Mouse (Mus musculus) hematopoietic stem cell, adult 5-6 weeks (primary cell): ENCODE measurements around the gene Tmod2. TPM values are rescaled to one million over a fixed set of nuclear protein-coding genes. Genes with fewer than 3 reads are reported as not detected.
A peak's percentile ranks its signal among the peaks of the same experiment; 100 is the strongest.
"Not testable (repeated sequence)": the region's sequence is repeated elsewhere in the genome, so short reads cannot be mapped to it uniquely, and the experiment has no call there.

Experiments used
- ATAC-seq, 2 experiments: fragments of 125-278 bp in 1 of 2; replicated peaks in 1 of 2; 2 replicates each; pipeline ENCODE4 v1.8.0; 2016 to 2017; ENCODE audit warnings: inconsistent platforms in 2 of 2, mild to moderate bottlenecking in 2 of 2, moderate number of reproducible peaks in 2 of 2, low read depth in 1 of 2, moderate TSS enrichment in 1 of 2; ENCODE audit not compliant: low FRiP score in 2 of 2, poor library complexity in 2 of 2, severe bottlenecking in 2 of 2, insufficient read depth in 1 of 2, low TSS enrichment in 1 of 2
- total RNA-seq: library from RNA; stranded (forward); fragments of 172-1452, 232-1000 nt; gene quantifications from 2 replicates; pipeline ENCODE4 v1.2.3, GENCODE M21; 2017

The Tmod2 gene
- total RNA-seq, 1 experiment from 2014 or later: not detected

- ATAC-seq: no peak
Observed at GRCm38 (mm10) chr9:75563176-75563575, 47.9 kb downstream of the Tmod2 start.

DNA sequence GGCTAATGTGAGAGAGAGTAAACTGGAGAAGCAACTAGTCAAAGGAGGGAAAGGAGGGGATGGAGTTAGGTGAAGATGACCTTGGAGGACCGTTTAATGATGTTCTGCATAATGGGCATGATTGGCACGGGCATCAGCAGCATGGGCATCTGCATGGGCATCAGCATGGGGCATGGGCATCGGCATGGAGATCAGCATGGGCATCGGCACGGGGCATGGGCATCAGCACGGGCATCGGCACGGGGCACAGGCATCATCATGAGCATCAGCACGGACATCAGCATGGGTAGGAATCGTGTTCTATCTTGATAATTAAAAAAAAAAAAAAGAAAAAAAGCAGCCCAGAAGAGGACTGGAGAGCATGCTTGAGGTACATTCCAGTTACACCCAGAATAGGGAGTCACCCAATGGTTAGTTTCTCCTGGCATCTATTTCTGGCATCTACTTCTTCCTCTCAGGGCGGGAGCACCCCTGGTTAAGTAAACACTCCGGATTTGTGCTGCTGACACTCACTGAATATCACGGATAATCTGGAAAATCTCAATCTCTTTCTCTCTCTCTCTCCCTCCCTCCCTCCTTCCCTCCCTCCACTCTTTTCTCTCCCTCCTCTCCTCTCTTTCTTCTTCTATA, 50.0 kb downstream of the Tmod2 start:
- no peak for ATAC-seq

DNA sequence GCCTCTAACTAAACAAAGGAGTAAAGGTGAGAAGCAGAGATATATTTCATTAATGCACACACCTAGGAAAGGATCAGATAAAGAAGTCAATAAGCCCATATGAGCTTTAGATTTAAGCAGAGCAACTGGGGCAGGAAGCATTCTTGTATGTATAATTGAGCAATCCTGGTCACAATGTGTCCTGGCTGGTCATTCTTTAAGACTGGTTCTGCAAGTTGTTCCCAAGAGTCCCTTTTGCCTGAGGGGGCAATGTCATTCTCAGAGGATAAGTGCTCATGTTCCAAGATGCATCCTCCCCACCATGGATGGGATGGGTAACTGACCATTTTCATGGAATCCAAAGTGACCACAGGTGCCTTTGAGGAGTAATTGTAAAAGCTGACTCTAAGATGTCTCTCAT, 50.8 kb downstream of the Tmod2 start:
- no peak for ATAC-seq

- peak; percentile 94 to 95 for ATAC-seq
Observed at GRCm38 (mm10) chr9:75559512-75560012, 51.6 kb downstream of the Tmod2 start, which contains the start of gene Tmod3. Gene Tmod3, minus strand, starts transcription at chr9:75559657.

DNA sequence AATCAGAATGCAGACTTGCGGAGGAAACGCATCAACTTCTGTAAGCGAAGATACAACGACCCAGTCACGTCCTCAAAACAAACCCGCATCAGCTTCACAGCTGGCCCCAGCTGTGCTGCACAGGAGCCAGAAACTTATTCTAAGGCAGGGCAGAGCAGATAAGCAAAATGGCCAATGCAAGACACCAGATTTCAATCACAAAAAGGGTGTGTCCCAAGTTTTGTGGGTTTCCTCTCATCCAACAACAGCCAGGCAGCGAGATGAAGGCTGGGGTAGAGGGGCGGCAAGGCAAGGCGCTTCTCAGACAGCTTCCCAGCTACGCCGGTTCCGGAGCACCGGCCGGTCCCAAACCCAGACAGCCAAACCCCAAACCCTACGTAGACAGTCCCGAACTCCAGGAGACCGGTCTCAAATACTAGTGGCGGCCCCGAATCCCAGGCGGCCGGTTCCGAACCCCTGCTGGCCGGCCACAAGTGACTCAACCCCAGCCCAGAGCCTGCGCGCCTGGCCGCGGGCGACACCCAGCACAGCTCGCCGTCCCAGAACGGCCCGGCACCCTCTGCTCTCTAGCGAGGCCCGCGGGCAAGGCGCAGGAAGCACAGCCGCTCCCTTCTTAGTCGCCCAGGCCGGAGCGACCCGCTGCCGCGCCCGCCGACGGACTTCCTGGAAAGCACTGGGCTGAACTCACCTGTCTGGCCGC, 52.2 kb downstream of the Tmod2 start:
- ATAC-seq: peak; percentile 57 to 72

GRCm38 (mm10) chr9:75558360-75558759, 52.8 kb downstream of the Tmod2 start:
- no peak; a peak in 1 of 4 replicates for ATAC-seq

GRCm38 (mm10) chr9:75553719-75554118, 57.4 kb downstream of the Tmod2 start:
- ATAC-seq: no peak; a peak in 1 of 4 replicates

DNA sequence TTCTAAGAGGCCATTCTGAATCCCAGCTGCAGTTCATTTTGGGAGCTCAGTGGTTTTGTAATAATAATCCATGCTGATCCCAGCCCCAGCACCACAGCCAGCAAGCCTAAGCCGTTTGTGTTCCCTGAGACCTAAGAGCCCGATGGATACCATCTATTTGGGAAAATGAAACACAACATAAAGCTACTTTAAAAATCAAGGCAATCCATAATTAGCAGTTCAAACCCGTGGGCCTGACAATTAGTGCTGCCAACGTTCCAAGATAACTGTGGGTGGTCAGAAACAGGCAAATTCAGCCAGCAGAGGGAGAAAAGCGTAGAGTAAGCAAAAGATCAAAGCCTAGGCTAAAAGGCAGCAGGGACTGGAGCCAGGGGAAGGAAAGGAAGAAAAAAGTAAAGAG, 59.8 kb downstream of the Tmod2 start:
- no peak for ATAC-seq

- peak; percentile 25 to 63 for ATAC-seq
Observed at GRCm38 (mm10) chr9:75549010-75549409, 62.1 kb downstream of the Tmod2 start.

- peak; percentile 86 to 88 for ATAC-seq
Observed at GRCm38 (mm10) chr9:75546885-75547553, 64.1 kb downstream of the Tmod2 start.

DNA sequence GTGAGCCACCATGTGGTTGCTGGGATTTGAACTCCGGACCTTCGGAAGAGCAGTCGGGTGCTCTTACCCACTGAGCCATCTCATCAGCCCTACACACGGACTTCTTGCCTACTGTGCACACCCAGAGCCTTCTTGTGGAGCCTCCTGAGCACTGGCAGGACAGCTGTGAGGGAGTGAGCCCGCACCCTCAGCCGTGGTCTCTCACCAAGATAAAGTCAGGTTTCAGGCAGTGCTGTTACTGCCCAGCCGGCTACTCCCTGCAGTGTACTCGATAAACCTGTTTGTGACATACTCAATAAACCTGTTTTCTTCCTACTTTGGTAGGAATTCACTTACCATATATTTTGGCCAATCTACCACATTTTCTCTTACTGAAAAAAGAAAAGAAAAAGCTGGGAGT, 65.6 kb downstream of the Tmod2 start:
- ATAC-seq: no peak

DNA sequence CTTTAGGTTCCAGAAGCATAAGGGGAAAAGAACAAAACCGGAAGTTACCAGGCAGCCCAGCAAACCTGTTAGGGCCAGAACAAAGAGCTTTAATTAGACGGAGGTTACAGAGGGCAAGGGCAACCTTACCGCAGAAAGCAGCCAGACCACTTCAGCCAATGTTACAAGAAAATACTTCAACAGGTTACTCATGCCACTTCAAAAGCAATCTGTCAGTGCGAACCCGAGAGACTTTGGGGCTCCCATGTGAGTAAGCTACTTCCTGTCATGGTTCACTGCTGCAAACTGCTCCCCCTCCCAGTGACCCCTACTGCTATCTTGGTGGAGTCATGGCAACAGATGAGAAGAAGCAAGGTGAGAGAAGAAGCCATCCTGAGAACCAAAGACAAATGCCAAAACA, 69.6 kb downstream of the Tmod2 start:
- peak; percentile 42 to 58; a peak in 2 of 4 replicates for ATAC-seq

DNA sequence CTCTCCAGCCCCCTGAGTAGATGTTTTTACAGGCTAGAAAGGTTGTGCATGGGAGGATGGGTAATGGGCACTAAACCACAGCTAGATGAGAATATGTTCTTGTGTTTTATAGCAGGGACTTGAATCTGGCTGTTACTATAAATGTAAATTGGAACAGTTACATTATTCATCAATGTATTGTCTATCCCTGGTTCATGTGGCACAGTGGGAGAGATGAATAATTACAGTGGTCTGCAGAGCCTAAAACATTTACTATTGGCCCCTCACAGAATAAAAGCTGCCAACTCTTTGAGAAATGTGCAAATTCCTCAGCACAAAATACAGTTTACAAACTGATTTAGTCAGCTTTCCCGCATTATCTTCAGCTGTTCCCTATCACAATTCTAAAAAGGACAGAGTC, 74.7 kb downstream of the Tmod2 start:
- ATAC-seq: no peak

DNA sequence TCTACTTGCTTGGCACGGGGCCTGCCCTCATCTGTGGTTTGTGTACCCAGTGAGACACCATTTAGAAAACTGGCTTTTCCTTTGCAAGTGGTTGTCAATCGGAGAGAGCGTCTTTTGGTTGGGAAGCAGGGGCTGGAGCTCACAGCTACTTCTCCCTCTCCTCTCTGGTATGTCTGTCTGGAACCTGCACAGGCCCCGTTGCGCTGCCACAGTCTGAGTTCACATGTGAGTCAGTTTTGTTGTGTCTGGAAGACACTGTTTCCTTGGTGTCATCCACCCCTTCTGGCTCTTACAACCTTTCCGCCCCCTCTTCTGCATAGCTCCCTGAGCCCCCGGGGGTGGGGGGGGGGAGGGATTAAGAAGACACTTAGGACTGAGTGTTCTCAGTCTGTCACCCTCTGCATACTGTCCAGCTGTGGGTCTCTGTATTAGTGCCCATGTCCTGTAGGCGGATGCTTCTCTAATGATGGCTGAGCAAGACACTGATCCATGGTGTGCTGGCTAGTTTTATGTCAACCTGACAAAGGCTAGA, 76.6 kb downstream of the Tmod2 start:
- no peak for ATAC-seq

DNA sequence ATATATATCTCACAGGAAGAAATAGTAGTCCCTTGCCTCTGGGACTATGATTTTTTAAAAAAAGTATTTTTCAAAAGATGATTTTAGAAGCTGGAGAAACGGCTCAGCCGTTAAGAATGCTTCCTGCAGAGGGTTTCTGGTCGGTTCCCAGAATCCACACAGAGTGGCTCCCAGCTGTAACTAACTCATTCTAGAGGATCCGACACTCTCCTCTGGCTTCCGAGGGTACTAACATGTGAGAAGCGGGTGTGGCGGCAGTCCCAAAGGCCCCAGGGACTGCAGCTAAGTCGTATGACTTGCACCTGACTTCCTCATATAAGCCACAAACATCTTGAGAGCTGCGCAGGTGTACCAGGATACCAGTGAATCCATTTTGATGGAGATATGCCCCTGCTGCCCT, 78.1 kb downstream of the Tmod2 start:
- not testable (repeated sequence) for ATAC-seq

- ATAC-seq: no peak
Observed at GRCm38 (mm10) chr9:75532461-75532860, 78.7 kb downstream of the Tmod2 start.

DNA sequence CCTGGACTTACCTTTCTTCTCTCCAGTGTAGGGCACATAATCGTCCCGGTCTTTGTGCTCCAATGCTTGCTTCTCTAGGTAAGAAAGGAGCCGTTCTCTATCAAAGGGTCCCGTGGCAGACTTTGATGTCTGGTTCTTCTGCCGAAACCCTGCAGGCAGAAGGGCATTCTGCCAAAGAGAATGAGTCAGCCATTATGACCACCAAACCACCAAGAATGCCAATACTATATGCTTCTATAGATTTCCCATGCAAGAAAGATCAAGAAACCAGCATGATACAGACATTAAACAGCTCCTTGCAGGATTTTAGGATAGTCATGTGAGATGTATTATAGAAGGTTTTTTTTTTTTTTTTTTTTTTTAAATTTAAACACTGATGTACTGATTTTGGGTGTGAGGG, 81.8 kb downstream of the Tmod2 start:
- peak; percentile 32 to 58; a peak in 2 of 4 replicates for ATAC-seq

GRCm38 (mm10) chr9:75528096-75528495, 83.0 kb downstream of the Tmod2 start:
- no peak for ATAC-seq
